Comparison of ENCODE assay signal across 8 mouse cellular contexts in genomic region chr11:3267133-3267532, GRCm38 (mm10). TPM values are rescaled to one million over a fixed set of nuclear protein-coding genes. Genes with fewer than 3 reads are reported as not detected.
DNase-seq lines count a peak whose midpoint lies in the region; ATAC-seq and TF ChIP-seq lines count a peak whose summit lies in the region.

No protein-coding gene starts in this region.

- H3K9ac ChIP-seq in forebrain, postnatal 0 days = 0 out of 2 replicates have a peak overlapping the region, but pooled peaks have one; percentile 98
- H3K9ac ChIP-seq in liver, embryonic 15.5 days = peak overlapping the region; percentile 90

- H3K4me1 ChIP-seq in forebrain, postnatal 0 days (ENCODE audit: insufficient read depth) = peaks cover 9% of the 10 kb centered on the region
- H3K4me1 ChIP-seq in liver, embryonic 15.5 days (replicated peaks) = peaks cover 35% of the 10 kb centered on the region
- no peaks in the 10 kb centered on the region for H3K4me1 ChIP-seq in cerebellum, adult 2 months (ENCODE audit: control insufficient read depth, insufficient read depth, low read length)

- DNase-seq in embryo, embryonic 10.5 days (ENCODE audit: low spot score) = peak; percentile 24
- DNase-seq in embryo, embryonic 9.5 days (ENCODE audit: extremely low spot score) = no peak
- DNase-seq in CD4-positive helper T cell, adult 2 months (ENCODE audit: low read depth, low spot score) = peak; percentile 21
- DNase-seq in forebrain, postnatal 0 days = no peak
- DNase-seq in cerebellum, adult 2 months = no peak
- DNase-seq in thymus, postnatal 0 days (ENCODE audit: low spot score) = no peak

- no peak for TF ChIP-seq CTCF in forebrain, postnatal 0 days (IDR thresholded peaks at IDR 0.05; ENCODE audit: low read depth)
- no peak for TF ChIP-seq CTCF in cerebellum, adult 2 months (IDR thresholded peaks at IDR 0.05; ENCODE audit: borderline replicate concordance, insufficient read depth, low read depth, low read length)

- peak overlapping the region; percentile 52 for H3K4me2 ChIP-seq in forebrain, postnatal 0 days (ENCODE audit: low read depth)
- peak overlapping the region; percentile 75 for H3K4me2 ChIP-seq in liver, embryonic 15.5 days

- 47% methylated on average over 7 of the region's 7 CpGs for WGBS in forebrain, postnatal 0 days
- WGBS in liver, embryonic 15.5 days (ENCODE audit: insufficient replicate concordance) = 26% methylated on average over 7 of the region's 7 CpGs
- 37% methylated on average over 7 of the region's 7 CpGs for WGBS in cerebellum, adult 2 months

- TF ChIP-seq POLR2A in cerebellum, adult 2 months (IDR thresholded peaks at IDR 0.05; ENCODE audit: borderline replicate concordance, insufficient read depth, low read length) = no peak

- H3K27me3 ChIP-seq in forebrain, postnatal 0 days (ENCODE audit: insufficient read depth, low read length) = no peaks in the 10 kb centered on the region
- H3K27me3 ChIP-seq in liver, embryonic 15.5 days = no peaks in the 10 kb centered on the region
- H3K27me3 ChIP-seq in cerebellum, adult 2 months (ENCODE audit: control insufficient read depth, insufficient read depth, low read length) = no peaks in the 10 kb centered on the region

- H3K27ac ChIP-seq in forebrain, postnatal 0 days (ENCODE audit: low read depth, low read length) = peak overlapping the region; percentile 97; the same call in 1 of the 2 replicates
- H3K27ac ChIP-seq in liver, embryonic 15.5 days (replicated peaks) = peak overlapping the region; percentile 78; the same call in 1 of the 2 replicates
- no peak overlapping the region for H3K27ac ChIP-seq in cerebellum, adult 2 months (ENCODE audit: insufficient read depth, low read length)

- H3K4me3 ChIP-seq in forebrain, postnatal 0 days (ENCODE audit: low read depth, low read length) = peak overlapping the region; percentile 99
- H3K4me3 ChIP-seq in liver, embryonic 15.5 days (replicated peaks) = peak overlapping the region; percentile 79
- H3K4me3 ChIP-seq in cerebellum, adult 2 months (replicated peaks; ENCODE audit: insufficient read depth, low read depth, low read length) = no peak overlapping the region

- ATAC-seq in forebrain, postnatal 0 days = no peak
- no peak for ATAC-seq in liver, embryonic 15.5 days (ENCODE audit: insufficient read depth)
- no peak for ATAC-seq in inflammation-experienced regulatory T-cells, adult 6 months

- peaks cover 17% of the 10 kb centered on the region for H3K36me3 ChIP-seq in forebrain, postnatal 0 days (ENCODE audit: insufficient read depth)
- peaks cover 22% of the 10 kb centered on the region for H3K36me3 ChIP-seq in liver, embryonic 15.5 days (replicated peaks)

- H3K9me3 ChIP-seq in forebrain, postnatal 0 days (ENCODE audit: low read length) = no peaks in the 10 kb centered on the region
- H3K9me3 ChIP-seq in liver, embryonic 15.5 days (replicated peaks) = no peaks in the 10 kb centered on the region

RNA-seq across cellular contexts. Expression of gene Drg1, which starts 0.9 kb away (rescaled TPM):
- total RNA-seq in forebrain, postnatal 0 days (2014; rRNA removed) = 115 and 147 TPM in 2 replicates
- 201 and 218 TPM in 2 replicates for polyA plus RNA-seq in forebrain, postnatal 0 days (2015; fragmentation: Nextera tagmentation; extraction: Ambion mirVana)
- 108 and 110 TPM in 2 replicates for polyA plus RNA-seq in liver, embryonic 15.5 days (2015; fragmentation: Nextera tagmentation; extraction: Ambion mirVana)
- 83.2 and 85.9 TPM in 2 replicates for polyA plus RNA-seq in cerebellum, adult 2 months (2012; rRNA removed)
- 100 to 1,000 TPM; 162 to 177 (median 172) TPM for polyA plus RNA-seq in inflammation-experienced regulatory T-cells, adult 6 months (2017; shearing (Covaris generic))
- 246 and 250 TPM in 2 replicates for polyA plus RNA-seq in thymus, postnatal 0 days (2015; fragmentation: Nextera tagmentation; extraction: Ambion mirVana)

RNA-seq across cellular contexts. Expression of gene Patz1, which starts 21.5 kb away (rescaled TPM):
- 58.2 and 70.7 TPM in 2 replicates for total RNA-seq in forebrain, postnatal 0 days (2014; rRNA removed)
- polyA plus RNA-seq in forebrain, postnatal 0 days (2015; fragmentation: Nextera tagmentation; extraction: Ambion mirVana) = 39.5 and 43.0 TPM in 2 replicates
- 11.5 and 12.6 TPM in 2 replicates for polyA plus RNA-seq in liver, embryonic 15.5 days (2015; fragmentation: Nextera tagmentation; extraction: Ambion mirVana)
- 41.0 and 44.1 TPM in 2 replicates for polyA plus RNA-seq in cerebellum, adult 2 months (2012; rRNA removed)
- 10 to 100 TPM; 15.5 to 19.6 (median 16.0) TPM for polyA plus RNA-seq in inflammation-experienced regulatory T-cells, adult 6 months (2017; shearing (Covaris generic))
- polyA plus RNA-seq in thymus, postnatal 0 days (2015; fragmentation: Nextera tagmentation; extraction: Ambion mirVana) = 87.6 and 91.1 TPM in 2 replicates

Comparison
In these comparisons a context has a peak if more than half of its experiments do, and no peak if none do; other contexts are left out.
1. DNase-seq: peak in embryo, embryonic 10.5 days (single experiment) and CD4-positive helper T cell, adult 2 months (single experiment); none in embryo, embryonic 9.5 days (single experiment), forebrain, postnatal 0 days (single experiment), cerebellum, adult 2 months (0 of 2) and thymus, postnatal 0 days (single experiment).